Mouse (Mus musculus) midbrain, postnatal 0 days (tissue): ENCODE data around the gene Arcn1. TPM values are rescaled to one million over a fixed set of nuclear protein-coding genes. Genes with fewer than 3 reads are reported as not detected.

Source experiments
- ATAC-seq: fragments of 200-750 bp; cut with Nextera tagmentation; 2 replicates; pipeline ENCODE4 v1.8.0; 2017; ENCODE audit warnings: moderate number of reproducible peaks, mild to moderate bottlenecking, moderate TSS enrichment, moderate library complexity; ENCODE audit not compliant: low FRiP score
- DNase-seq: peaks from one replicate; pipeline ENCODE4 v3.0.0-alpha.2; 2015; ENCODE audit warnings: low spot score
- H3K27ac ChIP-seq: fragments of 300-500 bp; sonication (generic); 2 replicates; pipeline ENCODE4 v1.5.1; 2014; ENCODE audit warnings: low read depth, mild to moderate bottlenecking, low read length, mixed read lengths
- H3K27me3 ChIP-seq: fragments of 300-500 bp; sonication (generic); 2 replicates; pipeline ENCODE4 v1.6.1; 2014; ENCODE audit warnings: low read length, control low read depth, mixed read lengths; ENCODE audit not compliant: insufficient read depth
- H3K36me3 ChIP-seq: fragments of 300-500 bp; sonication (generic); 2 replicates; pipeline ENCODE4 v1.6.1; 2014; ENCODE audit warnings: low read length, control low read depth, mixed read lengths; ENCODE audit not compliant: insufficient read depth
- H3K4me1 ChIP-seq: fragments of 300-500 bp; sonication (generic); 2 replicates; pipeline ENCODE4 v1.6.1; 2014; ENCODE audit warnings: mild to moderate bottlenecking, control low read depth, antibody characterized with exemption, low read length, mixed read lengths; ENCODE audit not compliant: insufficient read depth
- H3K4me2 ChIP-seq: fragments of 300-500 bp; sonication (generic); 2 replicates; pipeline ENCODE4 v1.6.1; 2014; ENCODE audit warnings: low read depth, mild to moderate bottlenecking, low read length, mixed read lengths; ENCODE audit not compliant: poor library complexity, severe bottlenecking
- H3K4me3 ChIP-seq: fragments of 300-500 bp; sonication (generic); 2 replicates; pipeline ENCODE4 v1.5.1; 2014; ENCODE audit warnings: low read depth, mild to moderate bottlenecking, low read length, moderate library complexity
- H3K9ac ChIP-seq: fragments of 300-500 bp; sonication (generic); replicated peaks from 2 replicates; pipeline ENCODE4 v1.6.1; 2014; ENCODE audit warnings: mild to moderate bottlenecking, low read length, moderate library complexity, mixed read lengths; ENCODE audit not compliant: poor library complexity, severe bottlenecking
- H3K9me3 ChIP-seq: fragments of 300-500 bp; sonication (generic); 2 replicates; pipeline ENCODE4 v1.6.1; 2016; ENCODE audit warnings: low read length, control low read depth
- CTCF ChIP-seq: IDR thresholded peaks from 2 replicates; pipeline ENCODE4 v1.5.1; 2016; ENCODE audit warnings: antibody characterized with exemption, mild to moderate bottlenecking
- WGBS: fragments of 180-500 bp; shearing (Covaris S2); extraction: QIAGEN DNeasy Blood & Tissue Kit; methylation state at CpG from one replicate; pipeline ENCODE4 v1.1.7; 2014; 5-methylcytosine and 5-hydroxymethylcytosine counted together
- polyA plus RNA-seq: library from polyadenylated mRNA; unstranded; fragments of >200 nt; fragmentation: Nextera tagmentation; extraction: Ambion mirVana; gene quantifications from 2 replicates; pipeline ENCODE4 v1.2.1, GENCODE M21; 2015
- total RNA-seq: library from RNA; depleted of rRNA; stranded (reverse); fragments of >200 nt; gene quantifications from 2 replicates; pipeline ENCODE4 v1.2.3, GENCODE M21; 2014; rRNA removed

Arcn1 gene
- total RNA-seq (93.7 and 108 TPM in 2 replicates), polyA plus RNA-seq (102 and 106 TPM in 2 replicates)

DNA sequence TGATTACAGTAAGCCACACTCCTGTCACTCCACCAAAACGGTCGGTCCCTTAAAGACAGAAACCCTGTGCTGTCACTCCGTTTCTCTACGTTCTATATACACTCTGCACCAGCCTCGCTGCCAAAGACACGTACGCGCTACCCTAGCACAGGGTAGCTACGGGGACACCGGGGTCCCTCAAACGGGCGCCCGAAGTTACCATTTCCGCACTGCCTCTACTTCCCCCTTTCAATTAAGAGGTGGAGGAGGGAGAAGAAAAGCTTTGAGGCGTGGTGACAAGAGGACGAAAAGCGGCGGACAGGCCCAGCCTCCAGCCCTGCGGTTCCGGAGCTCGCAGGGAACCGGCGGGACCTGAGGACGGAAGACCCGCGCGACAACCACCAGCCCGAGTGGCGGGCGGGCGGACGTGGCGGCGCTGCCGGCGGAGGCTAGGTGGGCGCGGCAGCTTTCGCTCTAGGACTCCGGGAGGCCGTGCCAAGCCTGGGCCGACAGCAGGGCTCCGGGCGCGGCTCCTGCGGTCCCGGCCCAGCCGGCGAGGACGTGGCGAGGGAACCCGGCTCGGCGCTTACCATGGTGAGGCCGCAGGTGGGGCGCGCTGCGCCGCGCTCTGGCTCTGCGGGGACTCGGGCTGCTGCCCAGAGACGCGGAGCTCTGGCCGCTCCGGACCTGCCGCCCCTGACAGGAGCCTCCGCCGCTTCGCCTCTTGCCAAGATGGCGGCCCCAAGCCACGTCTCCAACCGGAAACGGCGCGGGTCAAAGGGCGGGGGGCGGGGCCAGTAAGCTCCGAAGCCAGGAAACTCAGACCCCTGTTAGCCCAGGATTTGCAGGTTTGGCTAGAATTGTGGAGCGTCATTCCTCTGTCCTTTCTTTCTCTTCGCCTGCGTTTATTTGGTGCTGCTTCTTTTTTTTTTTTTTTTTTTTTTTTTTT, at the start of gene Arcn1, which contains the start of gene Ift46:
TSS of gene Arcn1 (minus strand) at position 745 of the 928 bp plus-strand sequence.
TSS of gene Ift46 (plus strand) at position 808 of the 928 bp plus-strand sequence.
- no peaks in the 10 kb centered on the region for H3K27me3 ChIP-seq
- DNase-seq (peak; percentile 94), ATAC-seq (peak; percentile 91)
- TF ChIP-seq CTCF: no peak; the same call in 1 of the 2 replicates
- under 1% methylated on average over 80 of the region's 82 CpGs for WGBS
- peak within 1 kb of the TSS; percentile 98 for H3K9ac ChIP-seq
- peak within 1 kb of the TSS; percentile 94 for H3K27ac ChIP-seq
- peaks cover 6% of the 10 kb centered on the region; the same call in 1 of the 2 replicates for H3K4me1 ChIP-seq
- peak within 1 kb of the TSS; percentile 71 for H3K4me2 ChIP-seq
- H3K9me3 ChIP-seq: no peaks in the 10 kb centered on the region
- H3K4me3 ChIP-seq: peak within 1 kb of the TSS; percentile 100
- H3K36me3 ChIP-seq: no peaks in the 10 kb centered on the region

DNA sequence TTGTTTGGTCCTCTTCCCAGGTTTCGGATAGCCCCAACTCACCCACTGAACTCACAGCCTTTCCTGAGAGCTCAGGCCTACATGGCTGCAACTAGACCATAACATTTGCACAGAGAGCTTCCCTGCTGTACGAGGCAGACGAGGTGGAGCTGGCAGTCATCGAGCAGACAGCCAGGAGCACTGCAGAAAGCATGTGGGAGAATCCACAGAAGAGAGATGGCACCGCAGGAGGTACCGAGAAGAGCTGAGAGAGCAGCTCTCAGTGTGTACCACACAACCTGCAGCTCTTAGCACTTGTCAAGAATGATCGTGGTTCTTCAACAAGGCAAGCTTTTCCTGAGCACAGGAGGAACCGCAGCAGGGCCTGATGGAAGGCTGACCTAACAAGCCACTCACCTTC, 46.5 kb upstream of the Arcn1 start:
- Histone ChIP-seq H3K9me3 (no peaks in the 10 kb centered on the region), H3K27me3 (no peaks in the 10 kb centered on the region), H3K4me2 (no peak overlapping the region), H3K36me3 (peaks cover 95% of the 10 kb centered on the region), H3K4me3 (no peak overlapping the region), H3K9ac (no peak overlapping the region), H3K27ac (no peak overlapping the region), H3K4me1 (no peaks in the 10 kb centered on the region)
- WGBS: 95% methylated on average over 8 of the region's 8 CpGs
- no peak for ATAC-seq
- TF ChIP-seq CTCF: no peak
- no peak for DNase-seq

DNA sequence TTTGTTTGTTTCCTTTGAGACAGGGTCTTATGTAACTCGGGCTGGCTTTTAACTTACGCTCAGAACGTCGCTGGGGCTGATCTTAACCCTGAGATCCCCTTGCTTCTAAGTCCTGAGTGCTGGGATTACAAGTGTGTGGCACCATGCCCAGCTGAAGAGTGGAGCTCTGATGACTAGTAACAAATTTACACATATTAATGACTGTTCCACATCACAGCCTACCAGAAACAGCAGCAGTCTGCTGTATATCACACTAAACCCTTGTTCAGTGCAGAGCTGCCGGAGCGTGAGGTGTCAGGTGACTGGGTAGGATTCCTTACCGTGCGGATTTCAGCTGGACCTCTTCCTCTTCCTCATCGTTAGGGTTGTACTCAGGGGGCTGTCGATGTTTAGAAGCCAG, 42.7 kb upstream of the Arcn1 start:
- Histone ChIP-seq H3K9ac (no peak overlapping the region), H3K9me3 (no peaks in the 10 kb centered on the region), H3K4me3 (no peak overlapping the region), H3K36me3 (peaks cover 90% of the 10 kb centered on the region), H3K4me1 (no peaks in the 10 kb centered on the region), H3K4me2 (no peak overlapping the region), H3K27me3 (no peaks in the 10 kb centered on the region), H3K27ac (no peak overlapping the region)
- WGBS: 91% methylated on average over 10 of the region's 10 CpGs
- TF ChIP-seq CTCF: no peak
- DNase-seq: no peak
- no peak for ATAC-seq

DNA sequence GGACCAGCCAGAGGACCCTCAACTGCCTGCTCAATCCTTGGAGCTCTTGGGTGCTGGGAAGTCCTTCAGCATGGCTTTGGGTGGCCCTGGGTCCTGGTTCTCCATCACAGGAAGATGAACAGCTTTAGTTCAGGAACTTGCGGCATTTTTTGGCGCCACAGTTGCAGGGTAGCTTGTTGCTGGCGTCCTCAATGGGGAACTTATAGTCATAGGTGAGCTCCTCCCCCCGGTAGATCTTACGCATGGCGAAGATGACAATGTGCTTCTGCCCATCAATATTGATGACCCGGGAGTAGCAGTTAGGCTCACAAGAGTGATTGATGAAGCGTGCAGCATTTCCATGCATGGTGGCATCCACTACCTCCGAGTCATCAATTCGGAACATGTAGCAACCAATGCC, 40.1 kb upstream of the Arcn1 start:
- whole genome bisulfite sequencing: 96% methylated on average over 10 of the region's 10 CpGs
- Histone ChIP-seq H3K27me3 (no peaks in the 10 kb centered on the region), H3K4me1 (no peaks in the 10 kb centered on the region), H3K9me3 (no peaks in the 10 kb centered on the region), H3K4me2 (no peak overlapping the region), H3K9ac (no peak overlapping the region), H3K27ac (no peak overlapping the region), H3K4me3 (no peak overlapping the region), H3K36me3 (peaks cover 77% of the 10 kb centered on the region)
- no peak for DNase-seq
- no peak for ATAC-seq
- TF ChIP-seq CTCF: no peak

DNA sequence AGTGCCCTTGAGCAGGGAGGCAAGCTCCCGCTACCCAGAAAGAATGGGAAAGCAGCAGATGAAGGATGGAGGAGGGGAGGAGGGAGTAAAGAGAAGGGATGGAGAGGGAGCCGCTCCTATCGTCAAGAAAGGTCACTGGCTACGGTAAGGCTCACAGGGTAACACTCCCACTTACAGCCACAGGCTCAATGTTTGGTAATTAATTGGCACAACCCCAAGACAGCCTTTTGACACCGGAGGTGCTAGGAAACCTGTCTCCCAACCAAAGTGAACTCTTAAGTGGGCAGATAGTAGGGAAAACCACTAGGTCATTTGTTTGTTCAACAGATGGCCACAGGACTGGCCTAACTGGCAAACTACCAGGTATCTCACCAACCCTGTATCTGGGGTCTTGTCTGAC, 39.5 kb upstream of the Arcn1 start:
- Histone ChIP-seq H3K4me2 (no peak overlapping the region), H3K27ac (no peak overlapping the region), H3K9ac (no peak overlapping the region), H3K4me3 (no peak overlapping the region), H3K9me3 (no peaks in the 10 kb centered on the region), H3K4me1 (no peaks in the 10 kb centered on the region), H3K27me3 (no peaks in the 10 kb centered on the region), H3K36me3 (peaks cover 74% of the 10 kb centered on the region)
- 80% methylated on average over 5 of the region's 5 CpGs for whole genome bisulfite sequencing
- no peak for TF ChIP-seq CTCF
- DNase-seq (no peak), ATAC-seq (no peak)

DNA sequence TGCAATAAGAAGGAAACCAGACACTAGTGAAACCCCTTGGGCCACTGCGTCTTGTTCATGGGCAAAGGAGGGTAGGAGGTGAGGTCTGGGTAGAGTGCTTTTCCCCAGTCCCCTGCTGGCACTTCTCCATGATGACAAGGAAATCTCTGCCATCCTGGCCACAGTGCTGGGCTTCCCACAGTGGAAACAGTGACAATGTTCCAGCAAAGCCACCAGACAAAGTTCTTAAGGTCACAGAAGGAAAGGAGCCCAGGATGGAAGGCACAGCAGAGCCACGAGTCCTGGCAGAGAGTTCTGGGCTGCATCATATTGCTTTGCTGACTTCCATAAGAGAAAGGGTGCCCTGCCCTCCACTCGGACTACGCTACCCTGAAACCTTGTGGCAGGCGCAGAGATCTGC, 37.9 kb upstream of the Arcn1 start:
- no peaks in the 10 kb centered on the region for H3K9me3 ChIP-seq
- H3K4me2 ChIP-seq: no peak overlapping the region
- no peak overlapping the region for H3K4me3 ChIP-seq
- DNase-seq: no peak
- no peak for TF ChIP-seq CTCF
- 91% methylated on average over 5 of the region's 5 CpGs for WGBS
- no peaks in the 10 kb centered on the region for H3K27me3 ChIP-seq
- H3K36me3 ChIP-seq: peaks cover 62% of the 10 kb centered on the region
- no peak for ATAC-seq
- H3K9ac ChIP-seq: no peak overlapping the region
- H3K4me1 ChIP-seq: no peaks in the 10 kb centered on the region
- no peak overlapping the region for H3K27ac ChIP-seq
